Mouse (Mus musculus): ENCODE measurements around the gene Cwh43.

DNA sequence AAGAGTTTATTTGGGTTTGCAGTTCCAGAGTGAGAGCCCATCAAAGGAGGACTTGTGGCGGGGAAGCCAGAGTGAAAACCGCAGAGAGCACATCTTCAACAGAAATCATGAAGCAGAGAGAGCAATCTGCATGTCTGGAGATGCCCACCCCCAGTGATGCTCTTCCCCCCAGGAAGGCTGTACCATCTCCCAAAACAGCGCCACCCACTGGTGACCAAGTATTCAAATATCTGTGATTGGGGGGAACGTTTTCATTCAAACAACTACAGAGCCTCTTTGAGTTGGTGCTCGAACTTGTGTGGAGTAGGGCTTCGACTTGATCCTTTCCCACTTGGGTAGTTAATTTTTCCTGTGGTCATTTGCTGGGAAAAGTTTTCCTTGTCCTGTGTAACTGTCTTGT lies 1.1 kb upstream of the Cwh43 start:
- TF ChIP-seq POLR2A (IDR thresholded peaks at IDR 0.05; ENCODE audit: borderline replicate concordance, extremely low read depth, low read depth, low read length) (no peak), CTCF (IDR thresholded peaks at IDR 0.05; ENCODE audit: insufficient read depth, low read length) (no peak)
